Mouse (Mus musculus) midbrain, embryonic 16.5 days (tissue): Measurements from ENCODE around the gene Lrpap1. TPM values are rescaled to one million over a fixed set of nuclear protein-coding genes. Genes with fewer than 3 reads are reported as not detected.

Experiments
- ATAC-seq: fragments of 200-750 bp; cut with Nextera tagmentation; 2 replicates; pipeline ENCODE4 v1.8.0; 2017; ENCODE audit warnings: moderate TSS enrichment
- H3K27ac ChIP-seq: fragments of 300-500 bp; sonication (generic); 2 replicates; pipeline ENCODE4 v1.5.1; 2014; ENCODE audit warnings: mild to moderate bottlenecking, low read length, mixed read lengths
- H3K27me3 ChIP-seq: fragments of 300-500 bp; sonication (generic); 2 replicates; pipeline ENCODE4 v1.6.1; 2014; ENCODE audit warnings: low read depth, low read length, mixed read lengths; ENCODE audit not compliant: control insufficient read depth, insufficient read depth
- H3K36me3 ChIP-seq: fragments of 300-500 bp; sonication (generic); 2 replicates; pipeline ENCODE4 v1.6.1; 2014; ENCODE audit warnings: mild to moderate bottlenecking, low read length, moderate library complexity, mixed read lengths; ENCODE audit not compliant: control insufficient read depth, insufficient read depth
- H3K4me1 ChIP-seq: fragments of 300-500 bp; sonication (generic); 2 replicates; pipeline ENCODE4 v1.6.1; 2014; ENCODE audit warnings: mild to moderate bottlenecking, low read length, mixed read lengths; ENCODE audit not compliant: control insufficient read depth, insufficient read depth
- H3K4me2 ChIP-seq: fragments of 300-500 bp; sonication (generic); 2 replicates; pipeline ENCODE4 v1.6.1; 2014; ENCODE audit warnings: mild to moderate bottlenecking, low read length, mixed read lengths
- H3K4me3 ChIP-seq: fragments of 300-500 bp; sonication (generic); 2 replicates; pipeline ENCODE4 v1.5.1; 2014; ENCODE audit warnings: low read depth, mild to moderate bottlenecking, low read length, moderate library complexity, mixed read lengths
- H3K9ac ChIP-seq: fragments of 300-500 bp; sonication (generic); 2 replicates; pipeline ENCODE4 v1.6.1; 2014; ENCODE audit warnings: low read depth, low read length, mixed read lengths
- H3K9me3 ChIP-seq: fragments of 300-500 bp; sonication (generic); replicated peaks from 2 replicates; pipeline ENCODE4 v1.6.1; 2014; ENCODE audit warnings: mild to moderate bottlenecking, low read length, mixed read lengths; ENCODE audit not compliant: control insufficient read depth, poor library complexity, severe bottlenecking
- WGBS: fragments of 180-500 bp; shearing (Covaris S2); extraction: QIAGEN DNeasy Blood & Tissue Kit; methylation state at CpG from one replicate; pipeline ENCODE4 v1.1.7; 2014; 5-methylcytosine and 5-hydroxymethylcytosine counted together
- polyA plus RNA-seq: library from polyadenylated mRNA; unstranded; fragments of >200 nt; fragmentation: Nextera tagmentation; extraction: Ambion mirVana; gene quantifications from 2 replicates; pipeline ENCODE4 v1.2.1, GENCODE M21; 2015

Gene Lrpap1
- polyA plus RNA-seq, 1 experiment from 2014 or later: 141 TPM

DNA sequence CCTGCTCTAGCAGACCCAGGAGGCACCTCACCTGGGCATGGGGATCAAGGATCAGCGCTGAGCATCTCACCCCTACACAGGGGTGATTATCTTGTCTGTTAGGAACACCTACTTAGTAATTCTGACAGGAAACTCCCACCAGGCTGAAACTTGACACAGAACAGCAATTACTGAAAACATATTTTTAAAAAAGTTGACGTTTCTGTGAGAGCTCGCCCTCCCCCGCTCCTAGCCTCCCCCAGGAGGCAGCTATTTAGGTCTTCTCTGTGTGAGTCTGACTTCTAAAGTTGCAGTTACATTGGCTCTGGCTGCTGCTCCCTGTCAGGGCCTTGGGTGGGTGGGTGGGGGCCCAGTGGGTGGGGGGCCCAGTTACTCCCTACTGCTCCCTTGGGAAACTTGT lies 6.9 kb upstream of the Lrpap1 start:
- no peak for ATAC-seq
- Histone ChIP-seq H3K4me3 (no peak overlapping the region), H3K9ac (no peak overlapping the region), H3K36me3 (no peaks in the 10 kb centered on the region), H3K4me2 (no peak overlapping the region), H3K4me1 (no peaks in the 10 kb centered on the region), H3K27ac (no peak overlapping the region), H3K27me3 (no peaks in the 10 kb centered on the region), H3K9me3 (no peaks in the 10 kb centered on the region)
- 53% methylated on average over 4 of the region's 4 CpGs for WGBS

DNA sequence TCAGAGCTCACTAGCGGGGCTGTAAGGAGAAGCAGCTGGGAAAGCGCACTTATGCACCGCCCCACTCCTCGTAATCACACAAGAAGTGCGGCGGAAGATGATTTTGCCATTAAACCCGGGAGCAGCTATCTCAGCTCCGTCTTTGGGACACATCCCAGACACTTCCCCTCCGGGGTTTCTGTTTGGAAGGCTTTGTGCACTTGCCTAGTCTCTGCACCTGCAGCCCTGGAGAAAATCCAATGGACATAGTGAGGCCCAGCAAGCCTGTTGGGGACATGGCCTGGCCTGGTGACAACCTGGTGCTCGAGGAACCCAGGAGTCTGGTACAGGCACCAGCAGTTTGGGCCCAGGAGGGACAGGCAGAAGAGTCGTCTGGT lies 344 bp upstream of the Lrpap1 start:
- ATAC-seq: peak; percentile 57; the same call in 1 of the 2 replicates

DNA sequence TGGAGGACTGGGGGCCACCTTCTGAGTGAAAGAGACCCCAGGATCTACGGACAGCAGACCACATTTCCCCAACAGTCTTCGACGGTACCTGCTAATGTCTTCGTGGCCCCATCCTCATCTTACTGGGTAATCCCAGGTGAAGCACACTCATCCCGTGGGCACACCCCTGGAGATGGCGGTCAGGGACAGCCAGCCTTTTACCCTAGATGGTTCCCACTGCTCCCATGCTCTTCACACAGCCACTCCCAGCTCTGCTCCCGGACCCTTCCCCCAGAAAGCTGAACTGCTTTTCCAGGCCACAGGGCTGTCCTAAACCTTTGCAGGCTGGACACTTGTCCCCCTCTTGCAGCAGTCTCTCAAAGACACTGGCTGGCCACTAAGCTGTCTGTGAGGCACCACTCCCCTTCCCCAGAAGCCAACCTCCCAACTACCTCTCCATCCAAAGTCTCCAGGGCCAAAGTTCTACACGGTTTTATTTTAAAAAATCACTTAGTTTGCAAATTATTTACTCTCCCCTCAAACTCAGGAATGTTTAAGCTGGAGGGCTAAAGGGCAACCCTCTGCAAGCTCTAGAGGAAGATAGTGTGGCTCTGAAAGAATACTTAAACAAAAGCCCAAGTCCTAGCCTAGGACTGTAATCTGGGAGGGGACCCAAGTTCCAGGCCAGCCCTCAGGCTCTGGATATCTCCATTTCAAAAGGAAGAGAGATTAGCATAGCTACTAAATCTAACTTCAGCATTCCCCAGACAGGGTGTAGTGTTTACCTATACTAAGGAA lies 1.2 kb downstream of the Lrpap1 start:
- H3K27ac ChIP-seq: no peak overlapping the region
- no peak for ATAC-seq
- H3K36me3 ChIP-seq: peaks cover 23% of the 10 kb centered on the region
- peaks cover 22% of the 10 kb centered on the region for H3K4me1 ChIP-seq
- peak overlapping the region; percentile 70 for H3K4me3 ChIP-seq
- no peaks in the 10 kb centered on the region for H3K27me3 ChIP-seq
- 60% methylated on average over 8 of the region's 8 CpGs for WGBS
- peak overlapping the region; percentile 85 for H3K4me2 ChIP-seq
- H3K9me3 ChIP-seq: no peaks in the 10 kb centered on the region
- H3K9ac ChIP-seq: peak overlapping the region; percentile 91

More for the DNA sequence above, 344 bp upstream of the Lrpap1 start:
- Histone ChIP-seq H3K9me3 (no peaks in the 10 kb centered on the region), H3K4me2 (peak overlapping the region; percentile 85), H3K36me3 (peaks cover 11% of the 10 kb centered on the region), H3K4me1 (peaks cover 22% of the 10 kb centered on the region), H3K4me3 (peak overlapping the region; percentile 70), H3K27me3 (no peaks in the 10 kb centered on the region), H3K9ac (peak overlapping the region; percentile 91), H3K27ac (peak overlapping the region; percentile 84)
- WGBS: 5% methylated on average over 11 of the region's 11 CpGs

DNA sequence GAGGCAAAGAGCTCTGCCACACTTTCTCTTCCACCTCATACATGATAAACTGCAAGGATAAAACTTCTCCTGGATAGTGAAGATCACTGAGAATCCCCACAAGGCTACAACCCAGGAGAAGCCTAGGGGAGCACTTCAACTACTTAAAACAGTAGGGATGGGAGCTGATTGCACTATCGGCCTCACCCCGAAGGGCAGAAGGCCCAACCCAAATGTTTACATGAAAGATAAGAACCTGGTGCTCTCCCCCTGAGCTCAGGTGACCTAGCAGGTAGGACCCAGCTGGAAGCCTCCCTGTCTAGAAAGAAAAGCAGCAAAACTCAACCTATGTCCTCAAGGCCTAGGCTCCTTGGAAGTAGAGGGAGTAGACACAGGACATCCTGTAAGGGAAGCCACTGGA lies 2.0 kb downstream of the Lrpap1 start:
- ATAC-seq: no peak
- no peak overlapping the region for H3K9ac ChIP-seq
- no peak overlapping the region for H3K4me3 ChIP-seq
- H3K27me3 ChIP-seq: no peaks in the 10 kb centered on the region
- no peaks in the 10 kb centered on the region for H3K9me3 ChIP-seq
- H3K4me1 ChIP-seq: peaks cover 22% of the 10 kb centered on the region
- 88% methylated on average over 2 of the region's 2 CpGs for WGBS
- no peak overlapping the region for H3K27ac ChIP-seq
- peak overlapping the region; percentile 85 for H3K4me2 ChIP-seq
- H3K36me3 ChIP-seq: peaks cover 29% of the 10 kb centered on the region

DNA sequence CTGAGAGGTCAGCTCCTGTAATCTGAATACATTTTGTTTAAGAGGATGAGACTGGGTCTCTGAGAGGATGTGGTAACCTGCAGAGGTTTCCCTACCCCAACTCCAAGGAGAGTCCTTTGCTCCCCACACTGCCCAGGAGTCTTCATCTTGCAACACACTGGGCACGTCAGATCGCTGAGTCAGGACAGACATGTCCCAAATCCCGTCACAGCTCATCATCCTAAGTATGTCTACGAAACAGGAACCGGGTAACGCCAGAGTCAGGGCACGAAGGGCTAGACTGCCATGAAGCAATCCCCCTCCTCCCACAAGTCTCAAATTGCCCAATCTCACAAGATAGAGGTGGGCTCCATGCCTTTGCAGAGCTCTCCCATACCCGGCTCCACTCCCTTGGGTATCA lies 2.5 kb downstream of the Lrpap1 start:
- Histone ChIP-seq H3K27me3 (no peaks in the 10 kb centered on the region), H3K9ac (no peak overlapping the region), H3K9me3 (no peaks in the 10 kb centered on the region), H3K4me3 (no peak overlapping the region), H3K4me1 (peaks cover 22% of the 10 kb centered on the region), H3K36me3 (peaks cover 34% of the 10 kb centered on the region), H3K27ac (no peak overlapping the region), H3K4me2 (peak overlapping the region; percentile 85; the same call in 1 of the 2 replicates)
- ATAC-seq: no peak
- WGBS: 92% methylated on average over 8 of the region's 8 CpGs

DNA sequence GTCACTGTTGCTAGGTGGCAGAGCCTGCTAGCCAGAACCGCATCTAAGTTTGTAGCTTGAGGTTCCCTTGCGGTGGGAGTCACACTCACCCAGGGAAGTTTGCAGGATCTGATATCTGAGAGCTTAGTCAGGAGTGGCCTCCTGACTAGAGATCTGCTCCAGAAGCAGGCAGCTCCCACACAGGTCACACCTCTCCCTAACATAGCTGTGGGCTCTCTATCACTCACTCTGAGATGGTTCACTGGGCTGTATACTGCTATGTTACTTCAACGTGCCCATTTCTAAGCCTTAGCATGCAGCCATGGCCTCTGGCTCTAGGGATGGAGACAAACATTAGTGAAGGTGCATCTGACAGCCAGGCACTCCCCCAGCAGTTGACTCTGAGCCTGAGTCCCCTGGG lies 13.9 kb downstream of the Lrpap1 start:
- no peak for ATAC-seq
- H3K4me1 ChIP-seq: no peaks in the 10 kb centered on the region
- no peaks in the 10 kb centered on the region for H3K27me3 ChIP-seq
- no peak overlapping the region for H3K4me3 ChIP-seq
- H3K4me2 ChIP-seq: no peak overlapping the region
- no peaks in the 10 kb centered on the region for H3K9me3 ChIP-seq
- WGBS: 86% methylated on average over 3 of the region's 3 CpGs
- no peak overlapping the region for H3K27ac ChIP-seq
- no peak overlapping the region for H3K9ac ChIP-seq
- H3K36me3 ChIP-seq: peaks cover 29% of the 10 kb centered on the region

DNA sequence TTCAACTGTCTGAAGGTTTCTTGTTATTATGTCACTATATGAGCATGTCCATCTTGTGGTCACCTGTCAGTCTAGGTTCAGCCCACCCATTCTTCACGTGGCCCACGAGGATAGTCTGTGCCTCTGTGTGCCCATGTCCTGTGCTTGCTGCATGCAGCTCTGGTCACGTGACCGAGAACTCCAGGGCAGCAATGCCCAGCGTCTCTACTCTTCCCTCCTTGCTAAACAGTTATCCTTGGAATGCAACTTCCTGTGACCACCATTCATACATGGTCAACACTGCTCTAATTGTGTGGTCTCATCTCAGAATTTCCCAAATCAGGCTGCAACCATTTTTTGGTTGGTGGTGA lies 16.0 kb downstream of the Lrpap1 start:
- no peaks in the 10 kb centered on the region for H3K4me1 ChIP-seq
- H3K4me3 ChIP-seq: no peak overlapping the region
- no peak for ATAC-seq
- 86% methylated on average over 5 of the region's 5 CpGs for WGBS
- no peak overlapping the region for H3K9ac ChIP-seq
- no peak overlapping the region for H3K27ac ChIP-seq
- H3K36me3 ChIP-seq: peaks cover 14% of the 10 kb centered on the region
- no peak overlapping the region for H3K4me2 ChIP-seq
- no peaks in the 10 kb centered on the region for H3K27me3 ChIP-seq
- H3K9me3 ChIP-seq: no peaks in the 10 kb centered on the region

DNA sequence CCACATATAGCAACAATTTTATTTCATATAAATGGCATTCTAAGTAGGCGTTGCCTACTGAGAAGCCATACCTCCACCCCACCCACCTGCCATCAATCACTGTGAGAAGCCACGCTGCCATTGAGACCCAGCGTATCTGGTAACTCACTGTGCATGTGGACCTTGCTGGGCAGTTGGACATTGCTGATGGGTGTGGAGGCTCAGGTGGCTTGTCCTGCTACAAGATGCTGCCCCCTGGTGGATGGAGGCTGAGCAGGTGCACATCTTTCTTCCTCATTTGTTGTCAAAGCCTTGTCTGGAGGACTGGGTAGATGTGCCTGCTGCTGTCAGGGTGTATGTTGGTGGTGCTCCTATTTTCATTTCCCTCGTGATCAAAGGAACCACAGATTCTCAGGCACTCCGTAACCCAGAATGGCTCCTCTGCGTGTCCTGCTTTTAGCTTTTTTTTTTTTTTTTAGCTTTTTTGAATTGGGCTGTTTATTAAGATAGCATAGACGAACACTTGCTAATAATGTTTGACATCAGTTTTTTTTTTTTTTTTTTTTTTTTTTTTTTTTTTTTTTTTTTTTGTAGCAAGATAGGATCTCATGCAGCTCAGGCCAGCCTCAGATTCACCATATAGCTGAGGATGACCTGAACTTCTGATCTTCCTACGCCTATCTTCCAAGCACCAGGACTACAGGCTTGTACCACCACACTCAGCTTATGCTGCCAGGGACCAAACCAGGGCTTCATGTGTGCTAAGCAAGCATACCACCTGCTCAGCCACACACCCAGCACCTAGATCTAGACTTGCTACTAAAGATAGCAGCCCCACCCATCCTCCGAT lies 16.6 kb downstream of the Lrpap1 start:
- WGBS: 70% methylated on average over 9 of the region's 9 CpGs
- no peak for ATAC-seq
- H3K36me3 ChIP-seq: peaks cover 13% of the 10 kb centered on the region

DNA sequence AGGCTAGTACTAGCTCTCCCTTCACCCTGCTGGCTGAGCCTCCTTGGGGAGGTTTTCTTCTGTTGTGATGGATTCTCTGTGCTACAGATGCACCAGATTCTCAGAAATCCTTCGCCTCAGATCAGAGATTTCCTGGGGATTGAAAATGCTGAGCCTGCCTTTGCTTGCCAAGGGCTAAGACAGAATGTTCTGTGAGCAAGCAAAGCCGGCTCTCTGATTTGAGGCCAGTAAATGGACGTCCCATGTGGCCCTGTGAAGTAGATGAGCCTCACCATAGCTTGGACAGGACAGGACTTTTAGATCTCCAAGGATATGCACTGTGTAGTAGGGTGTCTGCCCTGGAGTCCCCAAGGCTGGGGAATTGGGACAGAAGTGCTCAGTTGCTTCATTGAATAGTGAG lies 20.7 kb downstream of the Lrpap1 start:
- Histone ChIP-seq H3K27me3 (no peaks in the 10 kb centered on the region), H3K27ac (no peak overlapping the region), H3K4me1 (no peaks in the 10 kb centered on the region), H3K9ac (0 out of 2 replicates have a peak overlapping the region, but pooled peaks have one; percentile 10), H3K9me3 (no peaks in the 10 kb centered on the region), H3K4me2 (no peak overlapping the region), H3K4me3 (no peak overlapping the region), H3K36me3 (no peaks in the 10 kb centered on the region)
- ATAC-seq: no peak
- 72% methylated on average over 3 of the region's 3 CpGs for WGBS

More for the DNA sequence above, 16.6 kb downstream of the Lrpap1 start:
- Histone ChIP-seq H3K9ac (no peak overlapping the region), H3K27me3 (no peaks in the 10 kb centered on the region), H3K4me1 (no peaks in the 10 kb centered on the region), H3K9me3 (no peaks in the 10 kb centered on the region), H3K4me3 (no peak overlapping the region), H3K4me2 (no peak overlapping the region), H3K27ac (no peak overlapping the region)
